Mouse (Mus musculus) brain, embryonic 14.5 days (tissue): ENCODE measurements around the gene Mrpl38.

Experiments
- CTCF ChIP-seq: fragments of 200-500 bp; IDR thresholded peaks from 2 replicates; pipeline ENCODE4 v1.5.1; 2012; ENCODE audit warnings: inconsistent platforms, mild to moderate bottlenecking, moderate library complexity, borderline replicate concordance; ENCODE audit not compliant: insufficient read depth, insufficient read length; ENCODE audit errors: extremely low read depth
- POLR2A ChIP-seq: fragments of 200-500 bp; IDR thresholded peaks from 2 replicates; pipeline ENCODE4 v1.6.1; 2012; ENCODE audit warnings: mild to moderate bottlenecking, inconsistent platforms, borderline replicate concordance; ENCODE audit not compliant: poor library complexity, insufficient read depth, insufficient read length, severe bottlenecking; ENCODE audit errors: extremely low read depth

GRCm38 (mm10) chr11:116134171-116134570 is 4.5 kb downstream of the Mrpl38 start:
- TF ChIP-seq CTCF (no peak), POLR2A (no peak)
